Mouse (Mus musculus) ES-E14 (cell line): ENCODE results near the gene Abcc9.

Source experiments
- HCFC1 ChIP-seq: IDR thresholded peaks from 2 replicates; pipeline ENCODE4 v1.6.1; 2012; ENCODE audit warnings: low read length, inconsistent platforms, borderline replicate concordance; ENCODE audit not compliant: insufficient read depth
- MAFK ChIP-seq: IDR thresholded peaks from 2 replicates; pipeline ENCODE4 v1.6.1; 2014; ENCODE audit warnings: mild to moderate bottlenecking, low read depth, low read length, inconsistent platforms; ENCODE audit not compliant: insufficient read depth
- ZC3H11A ChIP-seq: IDR thresholded peaks from 2 replicates; pipeline ENCODE4 v1.6.1; 2012; ENCODE audit warnings: low read depth, mild to moderate bottlenecking, inconsistent platforms, low read length, borderline replicate concordance
- ZNF384 ChIP-seq: IDR thresholded peaks from 2 replicates; pipeline ENCODE4 v1.6.1; 2012; ENCODE audit warnings: low read depth, low read length, inconsistent platforms

DNA sequence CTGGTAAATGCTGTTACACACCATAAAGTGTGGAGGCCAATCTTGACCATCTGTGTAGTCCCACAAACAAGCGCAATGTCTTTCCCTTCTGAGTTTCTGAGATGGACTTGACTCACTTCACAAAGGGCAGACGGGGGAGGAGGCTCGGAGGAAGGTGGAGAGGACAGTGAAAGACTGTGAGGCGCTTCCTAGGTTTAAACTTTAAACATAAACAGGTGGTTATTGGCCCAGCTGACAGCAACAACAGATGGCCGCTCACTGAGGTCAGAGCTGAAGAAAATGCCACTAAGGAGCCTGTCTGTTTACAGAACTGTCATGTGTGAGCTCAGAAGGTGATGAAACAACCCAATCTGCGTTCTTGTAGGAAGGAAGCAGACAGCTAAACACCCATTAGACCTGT, 78.8 kb downstream of the Abcc9 start:
- TF ChIP-seq ZC3H11A = no peak
- TF ChIP-seq HCFC1 = no peak
- TF ChIP-seq ZNF384 = no peak
- no peak for TF ChIP-seq MAFK
